Mouse (Mus musculus): ENCODE data around the gene Rai14.

The Rai14 gene

DNA sequence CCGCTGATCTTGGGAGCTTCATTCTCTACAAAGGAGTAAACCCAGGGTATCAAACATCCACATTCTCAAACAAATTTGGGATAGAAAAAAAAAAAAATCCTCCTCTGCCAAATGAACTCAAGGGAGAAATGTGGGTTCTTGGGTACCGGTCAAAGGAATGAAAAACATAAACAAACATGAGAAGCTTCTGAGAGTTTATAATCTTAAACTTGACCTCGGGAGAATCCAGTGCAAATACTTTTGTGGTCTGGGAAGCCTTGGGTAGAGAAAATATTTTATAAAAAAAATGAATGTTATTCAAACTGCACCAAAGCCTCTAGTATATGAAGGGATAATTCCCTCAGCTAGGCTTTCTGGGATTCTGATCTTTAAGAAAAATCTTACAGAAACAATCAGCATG is 11.8 kb upstream of the Rai14 start:
- POLR2A ChIA-PET, result interaction anchor here (0.7 to 9.3 kb wide), 9 partner anchors 11 to 256 kb away, joined by 3 to 238 read pairs (median 4); partner anchors contain the start of gene Rai14 (in 2 of the 4)
- CTCF ChIA-PET, result no interaction called here

DNA sequence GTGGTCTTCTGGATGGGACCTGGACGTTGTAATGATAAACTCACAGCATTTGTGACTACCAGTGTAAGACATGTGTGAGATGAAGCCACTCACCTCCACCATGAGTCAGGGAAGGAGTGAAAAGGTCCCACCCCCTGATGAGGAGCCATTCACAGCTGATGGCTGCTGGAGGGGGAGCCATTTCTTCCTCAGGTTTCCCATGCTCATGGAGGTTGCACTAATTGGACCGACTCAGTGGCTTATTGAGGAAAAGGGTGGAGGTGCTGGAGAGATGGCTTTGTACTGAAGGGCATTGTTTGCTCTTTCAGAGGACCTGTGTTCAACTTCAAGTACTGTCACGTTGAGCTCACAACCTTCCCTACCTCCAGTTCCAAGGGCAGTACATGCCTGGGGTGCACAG is 10.4 kb upstream of the Rai14 start:
- ChIA-PET CTCF (interaction anchor here in 2 of 4 experiments (0.6 to 3.9 kb wide), 2 partner anchors 10 to 14 kb away, joined by 5 to 16 read pairs; partner anchors contain the start of gene Rai14 (in 1 of the 2)), POLR2A (interaction anchor here (0.7 to 12.5 kb wide), 35 partner anchors 9 to 1313 kb away, joined by 3 to 238 read pairs (median 11); partner anchors contain the start of genes Rai14 (in 3 of the 4) and Dnajc21 (in 1 of the 4))

DNA sequence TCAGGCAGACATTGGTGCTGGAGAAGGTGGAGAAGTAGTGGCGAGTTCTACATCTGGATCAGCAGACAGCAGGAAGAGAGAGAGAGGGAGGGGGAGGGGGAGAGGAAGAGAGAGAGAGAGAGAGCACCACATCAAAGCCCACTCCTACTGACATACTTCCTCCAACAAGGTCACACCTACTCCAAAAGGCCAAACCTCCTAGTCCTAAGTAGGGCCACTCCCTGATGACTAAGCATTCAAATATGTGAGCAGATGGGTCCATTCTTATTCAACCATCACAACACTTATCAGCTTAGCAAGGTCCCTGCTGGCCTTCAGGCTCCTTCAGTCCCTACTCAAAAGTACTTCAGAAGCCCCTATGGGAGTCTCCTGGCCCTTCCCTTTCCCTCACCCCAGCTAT is 9.1 kb upstream of the Rai14 start:
- ChIA-PET CTCF (interaction anchor here in 2 of 4 experiments (0.6 to 3.9 kb wide), 4 partner anchors 9 to 100 kb away, joined by 3 to 16 read pairs (median 4); partner anchors contain the start of gene Rai14 (in 2 of the 2)), POLR2A (interaction anchor here (0.5 to 12.5 kb wide), 78 partner anchors 9 to 1652 kb away, joined by 3 to 238 read pairs (median 6); partner anchors contain the start of genes Rai14 (in 4 of the 4), Rad1 (in 3 of the 4), Dnajc21 (in 2 of the 4) and Amacr (in 1 of the 4))

DNA sequence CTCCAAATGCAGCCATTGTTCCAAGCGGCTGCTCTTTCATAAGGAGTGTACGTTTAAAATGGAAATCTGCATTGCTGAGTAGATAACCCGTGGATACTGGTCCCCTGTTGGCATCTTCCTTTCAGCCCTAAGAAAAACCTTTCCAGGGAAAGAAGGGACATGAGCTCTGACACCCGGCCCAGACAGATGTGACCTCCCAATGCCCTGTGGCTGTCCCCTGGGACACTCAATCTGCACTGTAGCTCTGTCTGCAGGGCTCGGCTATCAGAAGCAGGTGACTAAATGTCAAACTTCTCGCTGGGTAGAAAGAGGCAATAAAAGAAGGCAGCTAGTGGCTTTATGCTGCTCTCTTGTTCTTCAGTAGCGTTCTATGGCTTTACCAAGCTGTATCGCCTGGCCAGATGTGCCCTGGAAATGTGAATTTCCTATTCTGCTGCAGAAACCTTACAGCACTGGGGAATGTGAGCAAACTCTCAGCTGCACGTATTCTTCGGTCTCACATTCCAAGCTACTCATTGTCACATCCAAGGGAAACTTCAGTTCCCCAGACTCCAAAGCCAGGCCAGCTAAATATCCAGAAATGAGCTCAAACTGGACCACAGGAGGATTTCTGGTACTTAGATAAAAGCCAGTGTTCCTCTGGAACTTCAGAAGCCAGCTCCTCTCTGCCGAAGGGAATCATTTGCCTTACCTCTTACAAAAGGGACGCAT is 8.4 kb upstream of the Rai14 start:
- POLR2A ChIA-PET, result interaction anchor here (0.6 to 12.5 kb wide), 79 partner anchors 8 to 1900 kb away, joined by 3 to 238 read pairs (median 5); partner anchors contain the start of genes Rai14 (in 4 of the 4), Rad1 (in 3 of the 4), Amacr (in 2 of the 4) and Brix1 (in 2 of the 4)
- CTCF ChIA-PET, result interaction anchor here in 2 of 4 experiments (0.6 to 3.9 kb wide), 4 partner anchors 8 to 101 kb away, joined by 3 to 16 read pairs (median 4); partner anchors contain the start of gene Rai14 (in 2 of the 2)

DNA sequence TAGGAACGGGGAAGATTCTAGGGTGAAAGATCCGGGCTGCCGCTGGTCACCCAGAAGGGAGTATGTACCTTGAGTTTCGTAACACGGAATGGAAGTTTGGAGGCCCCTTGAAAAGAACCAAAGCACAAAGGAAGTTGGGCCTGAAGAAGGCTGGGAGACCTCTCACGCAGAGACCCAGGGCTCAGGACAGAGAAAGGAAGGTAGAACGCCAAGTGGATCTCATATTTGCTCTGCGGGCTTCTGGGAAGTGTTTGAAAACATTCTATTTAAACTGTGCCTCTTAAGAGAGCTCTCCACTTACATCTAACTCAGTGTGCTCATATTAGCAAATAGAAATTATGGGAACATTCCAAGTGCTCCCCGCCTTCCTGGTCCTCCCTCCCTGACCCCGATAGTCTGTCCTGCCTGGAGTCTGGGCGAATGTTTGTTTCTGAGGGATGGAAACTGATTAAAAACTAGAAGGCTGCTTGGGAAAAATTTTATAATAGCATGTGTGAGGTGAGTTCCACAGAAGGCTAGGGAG is 6.9 kb upstream of the Rai14 start:
- CTCF ChIA-PET, result interaction anchor here in 1 of 4 experiments (0.7 kb wide), 1 partner anchor 37 kb away, joined by 12 read pairs; no protein-coding TSS in a partner anchor
- POLR2A ChIA-PET, result interaction anchor here (0.5 to 12.5 kb wide), 31 partner anchors 7 to 1648 kb away, joined by 3 to 238 read pairs (median 7); partner anchors contain the start of genes Rai14 (in 3 of the 4) and Dnajc21 (in 1 of the 4)

DNA sequence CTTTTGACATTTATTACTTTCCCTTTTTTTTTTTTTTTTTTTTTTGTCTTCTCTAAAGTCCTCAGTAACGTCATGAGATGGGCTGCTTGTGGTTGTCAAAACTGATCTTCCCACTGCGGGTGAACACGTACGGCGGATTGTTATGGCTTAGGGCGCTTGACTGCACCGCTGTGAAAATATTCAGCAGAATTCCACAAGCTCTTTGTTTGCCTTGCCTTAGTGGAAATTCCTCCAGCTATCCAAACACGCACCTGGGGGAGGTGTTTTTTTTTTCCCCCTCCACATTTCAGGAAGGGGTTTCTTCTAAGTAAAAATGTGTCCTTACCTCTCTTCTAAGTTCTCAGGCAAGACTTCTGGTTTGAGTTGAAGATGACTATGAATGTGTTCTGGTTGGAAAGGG is 6.2 kb upstream of the Rai14 start:
- POLR2A ChIA-PET, result interaction anchor here (0.5 to 12.5 kb wide), 33 partner anchors 9 to 1513 kb away, joined by 3 to 238 read pairs (median 4); partner anchors contain the start of gene Rai14 (in 1 of the 4)
- CTCF ChIA-PET, result interaction anchor here in 2 of 4 experiments (0.7 kb wide), 3 partner anchors 38 to 152 kb away, joined by 6 to 13 read pairs (median 12); no protein-coding TSS in a partner anchor

DNA sequence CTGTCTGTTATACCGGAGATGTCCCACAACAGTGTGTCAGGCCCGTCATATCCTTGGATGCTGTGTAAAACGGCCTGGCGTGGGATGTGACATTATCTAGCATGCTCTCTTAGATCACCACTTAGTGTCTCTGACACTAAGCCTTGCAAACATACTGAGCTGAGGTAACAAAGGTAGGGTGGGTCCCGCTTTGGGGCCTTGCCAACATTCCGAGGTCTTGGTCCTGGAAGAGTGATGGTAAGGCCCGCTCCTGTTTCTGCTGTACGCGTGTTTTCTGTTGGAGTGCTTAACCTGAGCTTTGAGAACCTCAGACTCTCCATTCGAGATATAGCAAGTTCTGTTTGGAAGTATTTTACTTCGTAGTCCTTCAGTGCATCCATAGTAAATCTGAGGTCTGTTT is 5.8 kb upstream of the Rai14 start:
- CTCF ChIA-PET, result interaction anchor here in 2 of 4 experiments (0.7 kb wide), 2 partner anchors 103 to 152 kb away, joined by 6 to 13 read pairs; no protein-coding TSS in a partner anchor

DNA sequence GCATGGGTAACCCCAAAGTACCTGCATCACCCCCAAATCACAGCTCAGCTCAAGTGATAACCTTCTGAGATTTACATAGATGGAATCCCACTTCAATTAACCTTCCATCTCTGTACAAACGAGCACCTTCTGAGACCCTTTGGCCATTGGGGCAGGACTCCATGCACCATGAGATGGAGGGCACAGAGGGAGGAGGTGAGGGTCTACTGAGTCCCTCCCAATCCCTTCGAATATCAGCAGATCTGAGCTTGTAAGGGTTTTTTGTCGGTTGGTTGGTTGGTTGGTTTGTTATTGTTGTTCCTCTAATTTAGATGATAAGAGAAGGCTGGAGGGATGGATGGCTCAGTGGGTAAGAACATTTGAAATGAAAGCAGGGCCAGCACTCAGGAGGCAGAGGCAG is 5.1 kb upstream of the Rai14 start:
- POLR2A ChIA-PET, result interaction anchor here in 3 of 4 experiments (0.6 to 12.5 kb wide), 17 partner anchors 8 to 551 kb away, joined by 3 to 238 read pairs (median 4); partner anchors contain the start of genes Dnajc21 (in 1 of the 3) and Rai14 (in 1 of the 3)
- CTCF ChIA-PET, result interaction anchor here in 1 of 4 experiments (0.7 kb wide), 1 partner anchor 290 kb away, joined by 5 read pairs; no protein-coding TSS in a partner anchor

More for the DNA sequence above, 5.8 kb upstream of the Rai14 start:
- POLR2A ChIA-PET, result interaction anchor here (0.5 to 12.5 kb wide), 29 partner anchors 9 to 1514 kb away, joined by 3 to 238 read pairs (median 4); partner anchors contain the start of genes Dnajc21 (in 1 of the 4) and Rai14 (in 1 of the 4)

DNA sequence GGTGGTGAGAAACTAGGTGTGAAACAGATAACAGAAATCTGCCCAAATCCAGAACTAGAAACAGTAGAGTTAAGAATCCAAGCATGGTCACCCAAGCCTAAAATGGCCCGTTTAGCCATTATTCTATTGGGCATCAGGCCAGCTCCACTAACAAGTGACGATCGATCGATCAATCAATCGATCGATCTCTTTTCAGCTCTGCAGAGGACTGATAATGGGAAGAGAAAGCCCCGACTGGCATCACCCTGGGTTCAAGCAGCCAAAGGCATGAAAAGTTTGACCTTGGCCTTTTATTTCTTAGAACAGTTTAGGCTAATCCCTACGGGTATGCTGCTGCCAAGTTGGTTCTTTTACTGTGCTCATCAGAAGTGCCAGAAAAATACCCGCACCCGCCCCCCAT is 4.3 kb upstream of the Rai14 start:
- CTCF ChIA-PET, result interaction anchor here in 1 of 4 experiments (0.7 kb wide), 1 partner anchor 289 kb away, joined by 5 read pairs; no protein-coding TSS in a partner anchor
- POLR2A ChIA-PET, result interaction anchor here in 3 of 4 experiments (0.6 to 12.5 kb wide), 18 partner anchors 7 to 552 kb away, joined by 3 to 238 read pairs (median 4); partner anchors contain the start of genes Dnajc21 (in 1 of the 3) and Rai14 (in 1 of the 3)

DNA sequence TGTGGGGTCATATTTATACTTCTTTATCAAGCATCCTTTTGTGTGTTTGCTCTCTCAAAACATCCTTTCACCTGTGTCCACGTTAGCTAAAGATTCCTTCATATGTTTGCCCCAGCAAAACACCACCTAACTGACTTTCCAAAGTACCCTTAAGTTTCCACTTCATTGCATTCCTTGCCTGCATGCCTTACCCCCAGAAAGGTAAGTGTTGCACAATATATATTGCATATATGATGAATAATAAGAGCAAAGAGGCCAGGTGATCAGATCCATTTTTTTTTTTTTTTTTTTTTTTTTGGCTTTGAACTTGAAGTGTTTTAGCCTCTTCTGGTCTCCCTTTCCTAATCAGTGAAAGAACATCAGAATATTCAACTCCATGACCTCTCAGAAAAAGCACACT is 2.9 kb upstream of the Rai14 start:
- POLR2A ChIA-PET, result interaction anchor here in 3 of 4 experiments (0.6 to 12.5 kb wide), 13 partner anchors 17 to 1558 kb away, joined by 3 to 150 read pairs (median 5); no protein-coding TSS in a partner anchor
- CTCF ChIA-PET, result interaction anchor here in 1 of 4 experiments (0.6 to 0.7 kb wide), 2 partner anchors 459 to 1849 kb away, joined by 4 to 5 read pairs; no protein-coding TSS in a partner anchor

DNA sequence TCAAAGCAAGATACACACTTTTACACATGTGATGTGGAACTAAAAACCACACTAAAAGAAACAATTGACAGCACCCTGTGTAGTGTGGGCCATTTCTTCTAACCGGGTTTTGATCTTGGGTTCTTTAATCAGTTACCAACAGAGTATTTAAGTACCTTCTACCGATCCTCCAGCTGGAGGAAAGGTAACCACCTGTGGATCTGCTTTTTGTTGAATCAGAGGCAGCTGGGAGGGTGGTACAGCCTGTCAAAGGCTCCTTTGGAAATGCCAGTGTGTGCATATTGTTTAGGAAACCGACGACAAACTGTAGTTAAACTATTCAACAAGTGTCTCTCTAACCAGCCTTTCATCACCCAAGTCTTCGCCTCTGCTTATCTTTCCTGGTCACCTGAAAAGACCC is 1.5 kb upstream of the Rai14 start:
- ChIA-PET POLR2A (interaction anchor here (0.6 to 12.5 kb wide), 52 partner anchors 7 to 1763 kb away, joined by 3 to 238 read pairs (median 6); partner anchors contain the start of genes Amacr (in 2 of the 4) and Dnajc21 (in 1 of the 4)), CTCF (interaction anchor here in 3 of 4 experiments (0.6 to 2.7 kb wide), 5 partner anchors 8 to 216 kb away, joined by 3 to 16 read pairs (median 3); no protein-coding TSS in a partner anchor)

DNA sequence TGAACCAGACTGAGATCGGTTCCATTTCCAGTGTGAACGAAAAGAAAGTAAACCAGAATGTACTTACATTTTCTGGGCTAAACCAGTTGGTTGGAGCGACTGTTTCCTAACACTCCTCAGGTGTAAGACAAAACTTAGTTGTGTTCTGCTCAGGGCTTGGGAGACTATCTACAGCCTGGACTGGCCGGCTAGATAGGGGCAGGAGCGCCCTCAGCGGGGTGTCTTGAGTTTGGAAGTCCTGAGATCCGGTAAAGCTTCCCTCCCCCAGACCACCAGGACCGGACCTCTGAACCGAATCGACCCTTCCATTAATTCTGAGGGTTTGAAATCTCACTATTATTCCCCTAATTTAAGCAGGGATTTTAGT is 698 bp upstream of the Rai14 start:
- ChIA-PET CTCF (interaction anchor here (0.7 to 2.7 kb wide), 5 partner anchors 8 to 215 kb away, joined by 3 to 16 read pairs (median 3); no protein-coding TSS in a partner anchor), POLR2A (interaction anchor here (0.6 to 12.5 kb wide), 81 partner anchors 8 to 1764 kb away, joined by 3 to 238 read pairs (median 4); partner anchors contain the start of genes Amacr (in 3 of the 4), Brix1 (in 1 of the 4), Dnajc21 (in 1 of the 4) and Lmbrd2 (in 1 of the 4))

DNA sequence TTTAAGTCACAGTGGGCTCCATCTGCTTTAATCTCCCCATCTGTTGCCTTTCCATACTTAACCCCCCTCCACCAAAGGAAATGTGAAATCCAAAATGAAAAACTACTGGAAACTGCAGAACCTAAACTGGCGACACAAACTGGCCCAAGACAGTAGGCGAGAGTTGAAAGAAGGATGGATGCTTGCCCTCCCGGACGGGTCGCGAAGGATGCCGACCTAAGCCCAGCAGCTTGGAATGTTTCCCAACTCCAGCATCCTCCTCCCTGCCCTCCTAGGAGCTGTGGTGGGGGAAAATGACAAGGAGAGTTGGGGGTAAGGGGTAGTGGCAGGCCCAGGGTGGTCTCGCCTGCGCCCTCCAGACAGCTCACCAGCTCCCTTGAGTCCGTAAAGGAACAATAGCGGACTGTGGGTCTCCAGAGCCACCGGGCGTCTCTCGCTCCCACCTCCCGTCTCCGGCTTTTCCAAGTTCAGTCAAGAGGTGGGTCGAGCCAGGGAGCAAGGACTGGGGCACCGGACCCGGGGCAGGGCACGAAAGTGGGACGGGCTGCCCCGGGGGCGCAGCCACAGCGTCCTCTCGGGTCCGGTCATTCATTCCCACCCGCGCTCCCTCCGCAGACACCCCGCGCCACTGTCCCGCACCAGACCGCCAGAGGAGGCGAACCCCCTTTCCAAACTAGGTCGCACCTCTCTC is 653 bp downstream of the Rai14 start:
- CTCF ChIA-PET, result interaction anchor here in 2 of 4 experiments (0.6 to 2.7 kb wide), 4 partner anchors 10 to 130 kb away, joined by 3 to 16 read pairs (median 6); no protein-coding TSS in a partner anchor
- POLR2A ChIA-PET, result interaction anchor here (0.6 to 12.5 kb wide), 79 partner anchors 8 to 1573 kb away, joined by 3 to 238 read pairs (median 5); partner anchors contain the start of genes Dnajc21 (in 3 of the 4), Amacr (in 2 of the 4), Brix1 (in 1 of the 4) and Lmbrd2 (in 1 of the 4)

DNA sequence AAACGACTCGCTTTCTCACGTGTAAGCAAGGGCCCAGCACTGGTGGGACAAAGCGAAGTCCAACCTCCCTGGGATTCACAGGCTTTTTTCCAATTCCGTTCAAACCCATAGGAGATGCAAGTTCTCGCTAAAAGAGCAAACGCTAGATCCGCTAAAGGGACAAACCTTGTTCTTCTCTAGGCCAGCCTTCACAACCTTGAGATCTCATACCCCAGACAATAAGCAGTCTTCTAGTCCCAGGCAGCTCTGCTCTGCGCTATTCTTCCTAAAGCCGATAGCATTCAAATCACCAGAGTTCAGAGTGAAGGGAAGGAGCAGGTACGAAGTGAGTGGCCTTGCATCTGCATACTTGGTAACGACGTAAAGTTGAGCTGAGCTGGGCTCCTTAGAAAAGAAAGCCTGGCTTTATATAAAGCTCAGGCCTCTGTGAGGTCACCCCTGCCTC is 1.2 kb downstream of the Rai14 start:
- POLR2A ChIA-PET, result interaction anchor here (0.5 to 12.5 kb wide), 46 partner anchors 8 to 268 kb away, joined by 3 to 238 read pairs (median 8); partner anchors contain the start of genes Dnajc21 (in 2 of the 4), Amacr (in 1 of the 4), Brix1 (in 1 of the 4) and Rad1 (in 1 of the 4)

DNA sequence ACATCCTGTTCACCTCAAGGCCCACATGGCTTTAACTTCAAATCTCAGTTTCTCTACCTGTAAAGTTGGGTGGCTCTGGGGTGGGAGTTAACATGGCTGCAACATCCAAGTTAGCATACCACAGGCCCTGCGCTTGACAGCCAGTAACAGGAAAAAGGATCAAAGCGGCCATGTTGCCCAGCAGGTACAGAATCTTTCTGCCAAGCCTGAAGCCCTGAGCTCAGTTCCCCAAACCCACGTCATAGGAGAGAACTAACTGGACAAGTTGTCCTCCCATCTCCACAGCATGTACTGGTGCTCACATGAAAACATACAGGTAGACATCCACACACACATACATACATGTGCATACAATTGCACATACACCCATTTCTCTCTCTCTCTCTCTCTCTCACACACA is 2.1 kb downstream of the Rai14 start:
- ChIA-PET POLR2A (interaction anchor here in 3 of 4 experiments (0.8 to 9.6 kb wide), 8 partner anchors 11 to 227 kb away, joined by 3 to 238 read pairs (median 6); partner anchors contain the start of genes Brix1 (in 1 of the 3) and Rad1 (in 1 of the 3)), CTCF (no interaction called here)

More for the DNA sequence above, 1.2 kb downstream of the Rai14 start:
- CTCF ChIA-PET, result interaction anchor here in 1 of 4 experiments (0.6 to 2.7 kb wide), 2 partner anchors 11 to 129 kb away, joined by 3 to 16 read pairs; no protein-coding TSS in a partner anchor

DNA sequence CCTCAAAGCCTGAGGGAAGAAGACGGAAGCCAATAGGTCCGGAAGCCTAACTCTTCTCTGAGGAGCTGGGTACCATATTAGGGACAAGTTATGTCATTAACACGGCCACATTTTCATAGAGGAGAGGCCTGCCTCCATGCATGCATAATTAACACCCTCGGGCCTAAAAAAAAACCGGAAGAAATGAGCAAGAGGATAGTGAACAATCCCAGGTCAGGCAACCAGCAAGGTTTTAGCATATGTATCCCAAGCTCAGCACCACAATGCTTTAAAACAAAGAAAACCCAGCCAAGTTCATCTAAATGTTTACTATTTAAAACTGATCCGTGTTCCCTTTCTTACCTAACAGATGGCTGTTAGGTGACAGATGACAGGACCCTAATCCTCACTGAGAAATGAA is 3.2 kb downstream of the Rai14 start:
- ChIA-PET POLR2A (interaction anchor here (0.6 to 9.6 kb wide), 30 partner anchors 9 to 270 kb away, joined by 3 to 238 read pairs (median 4); partner anchors contain the start of genes Amacr (in 1 of the 4), Brix1 (in 1 of the 4), Dnajc21 (in 1 of the 4) and Rad1 (in 1 of the 4)), CTCF (no interaction called here)

Data from embryonic stem cell, embryonic (primary cell).